Mouse (Mus musculus): ENCODE data around the gene Cfdp1. TPM values are rescaled to one million over a fixed set of nuclear protein-coding genes. Genes with fewer than 3 reads are reported as not detected.

Gene Cfdp1
- total RNA-seq, 2 experiments from 2014 or later = 73.3 to 81.2 TPM

DNA sequence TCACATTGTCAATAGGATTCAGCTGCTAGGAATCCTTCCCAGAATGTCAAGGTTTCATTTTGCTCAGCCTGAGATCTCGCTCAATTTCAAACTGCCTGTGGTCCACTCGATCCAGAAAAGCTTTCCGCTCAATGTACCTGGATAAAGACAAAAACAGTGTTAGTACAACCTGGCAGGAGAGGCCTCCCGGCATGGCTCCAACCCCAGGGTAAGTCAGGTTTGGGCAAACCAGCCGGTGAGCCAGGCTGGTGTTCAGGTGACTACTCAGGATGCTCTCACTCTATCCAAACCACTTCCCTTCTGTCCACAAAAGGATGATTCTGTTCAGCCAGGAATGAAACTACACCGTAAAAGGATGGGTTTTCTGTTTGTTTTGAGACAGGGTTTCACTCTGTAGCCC, 85.4 kb downstream of the Cfdp1 start:
- DNase-seq = no peak

DNA sequence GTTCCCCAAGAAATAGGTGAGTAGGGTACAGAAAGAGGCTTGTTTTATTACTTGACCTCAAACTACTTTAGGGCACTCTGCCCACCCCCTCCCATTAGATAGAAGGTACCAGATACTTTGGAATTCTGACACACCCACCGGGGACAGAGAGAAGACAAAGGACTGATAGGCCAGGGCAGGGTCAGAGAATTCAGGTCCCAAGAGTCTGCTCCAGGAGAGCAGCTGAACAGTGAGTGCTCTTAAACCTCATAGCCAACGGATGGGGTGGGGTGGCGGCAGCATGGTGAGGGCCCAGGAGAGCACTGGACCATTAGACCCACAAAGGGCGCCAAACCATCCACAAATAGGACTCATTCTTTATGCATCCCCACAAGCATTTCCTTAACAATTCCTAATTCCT, 88.5 kb downstream of the Cfdp1 start:
- no peak for DNase-seq

- DNase-seq = no peak
These were observed 89.0 kb downstream of the Cfdp1 start for GRCm38 (mm10) chr8:111765096-111765495.

DNA sequence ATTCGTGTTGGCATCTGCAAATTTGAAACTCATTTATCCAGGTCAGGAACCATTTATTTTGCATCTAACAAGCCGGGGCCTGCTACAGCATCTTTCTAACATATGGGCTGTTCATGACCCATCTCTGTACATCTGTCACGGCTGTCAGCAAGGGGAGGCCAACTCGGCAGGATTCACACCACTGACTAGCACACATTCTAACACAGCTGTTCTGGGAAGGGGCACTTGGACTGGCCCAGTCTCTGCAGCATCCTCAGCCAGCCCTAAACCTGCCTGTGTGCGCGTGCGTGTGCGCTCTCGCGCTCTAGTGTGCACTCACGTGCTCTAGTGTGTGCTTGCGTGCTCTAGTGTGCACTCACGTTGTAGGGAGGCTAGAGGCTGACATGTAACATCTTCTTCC, 93.4 kb downstream of the Cfdp1 start:
- no peak for DNase-seq

GRCm38 (mm10) chr8:111758817-111759216, 95.3 kb downstream of the Cfdp1 start:
- no peak for DNase-seq

GRCm38 (mm10) chr8:111757599-111757998, 96.5 kb downstream of the Cfdp1 start:
- DNase-seq = no peak

DNA sequence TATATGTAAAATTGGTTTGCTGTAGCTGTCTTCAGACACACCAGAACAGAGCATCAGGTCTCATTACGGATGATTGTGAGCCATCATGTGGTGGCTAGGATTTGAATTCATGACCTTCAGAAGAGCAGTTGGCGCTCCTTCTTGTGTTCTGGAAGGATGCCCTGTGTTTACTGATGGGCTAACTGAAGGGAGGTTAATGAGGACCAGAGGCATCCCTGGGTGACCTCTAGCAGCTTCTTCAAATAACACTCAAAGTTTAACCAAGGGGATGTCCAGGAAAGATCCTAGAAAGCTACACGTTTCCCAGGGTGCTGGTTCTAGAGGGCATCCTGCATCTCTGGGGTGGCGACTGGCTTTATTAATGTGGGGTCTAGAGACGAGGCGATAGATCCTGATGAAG, 99.4 kb downstream of the Cfdp1 start:
- DNase-seq = no peak

DNA sequence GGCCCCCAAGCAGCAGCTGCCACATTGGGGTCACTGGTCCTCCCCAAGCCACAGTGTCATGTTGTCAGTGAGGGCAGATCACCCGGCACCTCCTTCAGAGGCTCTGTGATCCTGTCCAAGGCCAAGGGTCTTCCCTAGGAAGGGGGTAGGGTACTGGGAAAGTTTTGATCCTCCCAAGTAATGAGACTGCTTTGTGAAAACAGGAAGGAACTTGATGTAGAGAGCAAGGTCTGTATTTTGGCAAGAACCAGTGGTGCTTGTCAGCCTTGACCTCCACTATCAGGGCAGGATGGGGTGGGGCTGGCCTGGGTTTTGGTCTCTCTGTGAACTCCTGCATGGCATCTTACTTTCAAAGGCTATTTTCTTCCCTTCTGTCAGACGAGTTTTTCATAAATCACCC, 100.0 kb downstream of the Cfdp1 start:
- no peak for DNase-seq

DNA sequence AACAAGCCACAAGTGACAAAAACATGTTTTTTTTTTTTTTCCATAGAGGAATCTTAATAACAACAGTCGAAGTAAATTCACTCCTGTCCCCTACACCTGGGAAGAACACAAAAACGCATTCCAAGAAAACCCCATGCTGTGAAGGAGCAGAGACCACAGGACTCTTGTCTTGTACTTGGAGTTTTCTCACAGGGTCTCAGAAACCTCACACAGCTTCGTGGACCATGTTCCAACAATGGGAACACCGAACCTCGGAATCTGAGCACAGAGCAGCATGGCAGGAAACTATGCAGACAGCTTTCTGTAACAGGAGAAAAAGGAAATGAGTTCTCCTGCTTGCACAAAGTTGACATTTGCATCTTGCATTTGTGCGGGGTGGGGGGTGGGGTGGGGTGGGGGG, 105.3 kb downstream of the Cfdp1 start:
- DNase-seq = no peak

DNA sequence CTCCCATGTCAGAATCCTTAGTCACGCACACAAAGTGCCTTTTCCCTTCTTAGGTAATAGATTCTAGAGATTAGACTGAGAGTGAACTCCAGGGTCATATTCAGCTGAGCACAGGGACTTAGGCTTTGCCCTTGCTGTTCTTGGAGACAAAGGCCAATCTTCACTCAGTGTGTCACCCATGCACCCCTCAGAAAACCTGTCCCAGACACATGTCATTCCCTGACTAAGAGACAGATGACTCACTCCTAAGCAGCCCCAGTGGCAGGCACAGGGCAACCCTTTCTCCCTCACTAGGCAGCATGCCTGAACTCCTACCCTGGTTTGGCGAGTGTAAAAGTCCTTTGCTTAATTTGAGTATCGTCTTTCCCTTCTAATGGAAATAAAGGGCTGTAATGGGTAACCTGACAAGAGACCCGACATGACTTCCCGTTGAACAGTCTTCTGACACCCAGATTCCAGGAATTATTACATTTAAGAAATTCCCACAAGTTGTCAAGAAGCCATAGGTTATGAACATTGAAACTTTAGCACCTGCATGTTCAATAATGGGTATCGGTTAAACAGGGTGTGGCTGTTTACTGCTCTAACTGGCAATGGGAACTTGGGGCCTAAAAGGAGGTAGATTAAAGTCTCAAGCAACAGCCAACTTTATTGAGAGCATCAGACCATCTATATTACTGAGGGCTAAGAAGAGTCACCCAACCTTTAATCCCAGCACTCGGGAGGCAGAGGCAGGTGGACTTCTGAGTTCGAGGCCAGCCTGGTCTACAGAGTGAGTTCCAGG, 106.0 kb downstream of the Cfdp1 start:
- DNase-seq = no peak

GRCm38 (mm10) chr8:111746582-111747465, 107.3 kb downstream of the Cfdp1 start:
- DNase-seq = no peak

GRCm38 (mm10) chr8:111745591-111746418, 108.3 kb downstream of the Cfdp1 start:
- DNase-seq = peak; percentile 64 to 66

GRCm38 (mm10) chr8:111745086-111745485, 109.0 kb downstream of the Cfdp1 start:
- DNase-seq = no peak

GRCm38 (mm10) chr8:111743792-111744696, 110.0 kb downstream of the Cfdp1 start, which contains the start of gene Bcar1:
TSS of gene Bcar1 (minus strand) at chr8:111743809.
- DNase-seq = peak; percentile 64 to 72

- no peak for DNase-seq
These were observed 110.8 kb downstream of the Cfdp1 start for GRCm38 (mm10) chr8:111743101-111743791.

DNA sequence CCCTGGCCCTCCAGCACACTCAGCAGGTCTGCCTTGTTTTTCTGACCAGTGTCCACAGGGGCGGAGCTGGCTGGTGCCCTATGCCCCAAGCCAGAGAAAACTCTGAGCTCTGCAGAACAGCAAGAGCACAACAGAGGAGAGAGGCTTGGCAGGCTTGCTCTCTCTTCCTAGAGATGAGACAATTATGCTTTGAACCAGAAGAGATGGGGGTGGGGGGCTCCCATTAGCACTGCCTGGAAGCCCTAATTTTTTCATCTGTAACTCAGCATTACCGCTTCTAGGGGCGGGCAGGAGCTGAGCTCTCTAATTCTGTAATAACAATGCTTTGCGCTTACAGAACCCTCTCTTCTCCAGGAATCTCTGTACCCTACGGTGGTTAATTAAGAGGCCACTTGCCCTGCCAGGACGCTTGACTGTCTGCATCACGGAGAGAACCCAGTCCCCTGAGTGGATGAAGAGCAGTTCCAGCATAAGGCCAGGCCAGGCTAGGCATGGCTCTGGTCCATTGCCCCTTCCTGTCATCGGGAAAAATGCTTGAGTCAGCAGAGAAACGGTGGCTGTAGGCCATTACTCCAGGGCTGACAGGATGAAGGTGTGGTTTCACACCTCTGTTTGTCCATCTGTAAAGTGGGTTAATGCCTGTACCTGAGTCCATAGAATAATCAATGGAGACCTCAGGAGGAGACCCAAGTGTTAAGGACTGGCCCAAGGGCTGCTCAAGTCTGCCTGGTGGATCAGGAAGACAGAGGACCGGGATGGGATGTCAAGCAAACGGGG, 111.6 kb downstream of the Cfdp1 start:
- peak in 1 of 2 experiments; percentile 59 for DNase-seq

DNA sequence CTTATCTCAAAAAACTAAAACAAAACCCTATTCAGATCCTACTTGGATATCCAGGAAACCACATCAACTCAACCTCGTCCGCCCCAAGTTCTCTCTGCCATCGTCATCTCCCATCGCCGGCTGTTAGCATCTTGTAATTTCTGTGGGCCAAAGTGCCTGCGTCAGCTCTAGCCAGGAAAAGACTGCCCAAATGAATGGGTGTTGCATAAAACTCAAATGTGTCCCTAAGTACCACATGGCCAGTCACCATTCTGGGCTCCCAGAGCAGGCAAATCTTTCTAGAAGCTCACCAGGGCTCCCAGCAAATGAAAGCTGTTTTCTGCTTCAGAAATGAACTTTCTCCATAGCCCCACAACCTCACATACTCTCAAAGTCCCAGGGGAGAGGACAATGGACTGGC, 112.5 kb downstream of the Cfdp1 start:
- DNase-seq = no peak

GRCm38 (mm10) chr8:111740994-111741393, 113.1 kb downstream of the Cfdp1 start:
- DNase-seq = no peak

- DNase-seq = no peak
These were observed 113.8 kb downstream of the Cfdp1 start for GRCm38 (mm10) chr8:111740301-111740711.

DNA sequence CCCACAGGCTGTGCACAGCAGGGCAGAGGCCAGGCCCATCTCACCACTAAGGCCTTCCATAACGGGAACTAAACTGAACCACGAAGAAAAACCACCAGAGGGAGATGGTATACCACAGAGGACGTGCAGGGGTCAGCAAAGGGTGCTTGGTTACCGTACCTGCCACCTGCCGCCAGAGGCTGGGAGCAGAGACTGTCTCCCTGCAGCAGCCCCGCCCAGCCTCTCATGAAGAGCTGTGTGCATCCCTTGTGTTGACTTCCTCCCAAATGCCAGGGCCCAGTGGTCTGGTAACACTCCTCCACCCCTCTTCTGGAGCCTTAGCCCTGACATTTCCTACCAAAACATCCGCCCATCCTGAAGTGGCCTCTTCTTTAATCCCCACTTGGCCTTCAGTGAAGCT, 114.5 kb downstream of the Cfdp1 start:
- DNase-seq = no peak

All from layer of hippocampus, postnatal 36 days (tissue).